Mouse (Mus musculus): ENCODE measurements around the gene Mdh1. TPM values are rescaled to one million over a fixed set of nuclear protein-coding genes. Genes with fewer than 3 reads are reported as not detected.

Mdh1 gene
- polyA plus RNA-seq (2012; rRNA removed), result 60.2 and 104 TPM in 2 replicates

DNA sequence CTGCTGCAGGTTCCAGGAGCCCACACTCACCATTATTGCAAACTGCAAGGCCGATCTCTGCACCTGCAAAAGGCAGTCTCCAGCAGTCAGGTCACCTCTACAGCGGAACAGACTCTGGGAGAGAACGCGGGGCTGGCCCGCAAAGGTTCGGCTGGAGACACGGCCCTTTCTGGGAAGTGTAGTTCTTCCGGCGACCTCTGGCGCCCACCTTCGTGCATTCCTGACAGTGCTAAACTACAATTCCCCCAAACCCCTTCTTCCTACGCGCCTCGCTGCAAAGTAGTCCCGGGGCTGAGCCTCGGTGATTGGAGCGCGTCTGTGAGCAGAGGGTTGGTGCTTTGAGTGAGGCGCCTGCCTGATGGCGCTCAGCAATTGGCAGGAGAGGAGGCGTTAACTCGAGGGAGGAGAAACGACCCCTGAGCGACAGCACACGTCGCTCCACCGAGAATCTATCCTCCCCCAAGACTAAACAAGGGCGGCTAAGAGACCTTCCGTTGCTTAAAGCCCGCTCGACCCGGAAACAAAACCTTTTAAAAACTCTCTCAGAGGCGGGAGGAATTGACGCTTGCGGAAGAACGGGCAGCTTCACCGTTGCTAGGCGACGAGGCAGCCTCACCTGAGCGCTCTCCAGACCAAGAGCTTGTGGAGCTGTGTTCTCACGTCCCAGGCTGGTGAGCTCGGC is at the start of gene Mdh1, which contains the start of gene Wdpcp:
Mdh1 (minus strand) TSS at position 668 of the 682 bp plus-strand sequence.
Wdpcp (plus strand) TSS at position 536 of the 682 bp plus-strand sequence.
- under 1% methylated on average over 42 of the region's 42 CpGs for WGBS
- TF ChIP-seq POLR2A (IDR thresholded peaks at IDR 0.05; ENCODE audit: borderline replicate concordance, extremely low read depth, low read depth, low read length), result peak; percentile 69; the same call in 1 of the 2 replicates
- TF ChIP-seq CTCF (IDR thresholded peaks at IDR 0.05; ENCODE audit: insufficient read depth, low read length), result no peak

DNA sequence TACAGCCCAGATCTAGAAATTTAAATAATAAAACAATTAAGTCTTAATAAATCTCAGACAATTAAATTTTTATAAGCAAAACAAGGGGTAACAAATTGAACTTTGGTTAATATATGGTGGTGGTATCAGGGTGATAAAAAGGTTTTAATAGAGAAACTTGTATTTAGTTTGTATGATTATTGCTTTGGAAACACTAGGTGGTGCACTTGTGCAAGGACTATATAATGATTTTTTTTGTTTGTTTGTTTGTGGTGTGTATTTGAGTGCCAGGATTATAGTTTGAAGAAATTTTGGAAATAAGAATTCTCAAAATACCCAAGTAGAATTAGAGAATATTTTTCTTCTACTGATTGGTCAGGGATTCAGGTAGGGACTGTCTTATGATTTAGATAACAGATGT is 43.7 kb upstream of the Mdh1 start:
- no peak for TF ChIP-seq POLR2A (IDR thresholded peaks at IDR 0.05; ENCODE audit: borderline replicate concordance, extremely low read depth, low read depth, low read length)
- no peak for TF ChIP-seq CTCF (IDR thresholded peaks at IDR 0.05; ENCODE audit: insufficient read depth, low read length)
- DNase-seq, result no peak
- no peak overlapping the region for H3K4me3 ChIP-seq (replicated peaks; ENCODE audit: extremely low read depth, low read depth, low read length)
- no peaks in the 10 kb centered on the region for H3K4me1 ChIP-seq (ENCODE audit: control insufficient read depth, insufficient read depth, low read length)

More for the DNA sequence above, at the start of gene Mdh1, which contains the start of gene Wdpcp:
- DNase-seq, result peak; percentile 89
- Histone ChIP-seq H3K4me3 (replicated peaks; ENCODE audit: extremely low read depth, low read depth, low read length) (peak within 1 kb of the TSS; percentile 76), H3K4me1 (ENCODE audit: control insufficient read depth, insufficient read depth, low read length) (peaks cover 5% of the 10 kb centered on the region; the same call in 1 of the 2 replicates)

DNA sequence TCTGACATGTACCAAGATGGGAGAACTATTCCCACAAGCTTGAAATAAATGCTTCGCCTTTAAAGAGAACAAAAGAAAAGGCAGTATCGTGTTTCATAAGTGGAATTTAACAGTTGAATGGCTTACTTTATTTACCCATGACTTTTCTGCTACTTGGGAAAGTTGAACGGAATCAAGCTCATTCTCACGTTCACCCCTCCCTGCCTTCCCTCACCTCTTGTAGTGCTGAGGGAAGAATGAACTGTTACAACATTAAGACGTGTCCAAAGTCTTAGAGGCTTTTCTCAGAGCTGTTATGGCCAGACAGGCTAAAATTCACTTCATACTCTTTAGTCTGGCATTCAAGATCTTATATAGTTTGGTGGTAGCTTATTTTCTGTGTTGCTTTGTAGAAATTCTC is 30.3 kb upstream of the Mdh1 start:
- Histone ChIP-seq H3K4me1 (ENCODE audit: control insufficient read depth, insufficient read depth, low read length) (no peaks in the 10 kb centered on the region), H3K4me3 (replicated peaks; ENCODE audit: extremely low read depth, low read depth, low read length) (no peak overlapping the region)
- no peak for TF ChIP-seq CTCF (IDR thresholded peaks at IDR 0.05; ENCODE audit: insufficient read depth, low read length)
- DNase-seq, result no peak
- WGBS, result 43% methylated on average over 5 of the region's 5 CpGs

DNA sequence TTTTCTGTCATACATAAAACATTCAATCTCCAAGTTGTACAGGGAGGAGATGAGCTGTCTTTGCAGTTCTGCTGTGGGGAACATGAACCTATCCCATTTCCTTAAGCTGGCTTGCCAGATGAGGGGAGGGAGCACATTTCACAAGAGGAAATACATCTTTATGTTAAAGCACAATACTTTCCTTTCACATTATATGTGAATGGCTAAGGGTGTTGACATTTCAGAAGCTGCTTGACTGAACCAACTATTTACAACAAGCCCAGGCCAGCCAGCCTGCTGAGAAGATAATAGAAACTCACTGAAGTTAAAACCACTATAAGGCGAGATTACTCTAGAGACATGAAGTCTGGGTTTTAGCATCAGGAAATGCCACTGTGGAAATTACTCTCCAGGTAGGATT is 11.1 kb upstream of the Mdh1 start:
- no peak for DNase-seq
- 55% methylated on average over 1 of the region's 1 CpGs for WGBS
- no peaks in the 10 kb centered on the region; the same call in 1 of the 2 replicates for H3K4me1 ChIP-seq (ENCODE audit: control insufficient read depth, insufficient read depth, low read length)
- no peak for TF ChIP-seq CTCF (IDR thresholded peaks at IDR 0.05; ENCODE audit: insufficient read depth, low read length)
- no peak for TF ChIP-seq POLR2A (IDR thresholded peaks at IDR 0.05; ENCODE audit: borderline replicate concordance, extremely low read depth, low read depth, low read length)
- no peak overlapping the region for H3K4me3 ChIP-seq (replicated peaks; ENCODE audit: extremely low read depth, low read depth, low read length)

DNA sequence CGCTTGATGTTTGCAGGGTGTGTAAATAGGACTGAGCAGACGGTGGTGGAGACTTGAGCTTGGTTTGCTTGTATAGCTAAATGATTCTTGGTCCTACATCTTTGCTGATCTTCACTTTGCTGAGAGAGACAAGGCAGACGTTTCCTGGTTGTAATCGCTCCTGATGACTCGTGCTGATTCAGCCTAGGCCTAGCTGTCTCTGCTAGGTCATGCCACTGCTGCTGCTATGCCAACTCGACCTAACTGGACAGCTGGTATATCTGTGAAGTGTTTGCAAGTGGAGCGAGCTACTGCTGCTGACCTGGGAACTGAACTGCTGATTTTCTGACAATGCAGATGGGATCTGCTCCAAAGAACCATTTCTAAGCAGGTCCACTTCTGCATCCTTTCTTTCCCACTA is 9.3 kb upstream of the Mdh1 start:
- Histone ChIP-seq H3K4me3 (replicated peaks; ENCODE audit: extremely low read depth, low read depth, low read length) (no peak overlapping the region), H3K4me1 (ENCODE audit: control insufficient read depth, insufficient read depth, low read length) (no peaks in the 10 kb centered on the region; the same call in 1 of the 2 replicates)
- TF ChIP-seq POLR2A (IDR thresholded peaks at IDR 0.05; ENCODE audit: borderline replicate concordance, extremely low read depth, low read depth, low read length), result no peak
- WGBS, result 70% methylated on average over 7 of the region's 7 CpGs
- DNase-seq, result no peak

DNA sequence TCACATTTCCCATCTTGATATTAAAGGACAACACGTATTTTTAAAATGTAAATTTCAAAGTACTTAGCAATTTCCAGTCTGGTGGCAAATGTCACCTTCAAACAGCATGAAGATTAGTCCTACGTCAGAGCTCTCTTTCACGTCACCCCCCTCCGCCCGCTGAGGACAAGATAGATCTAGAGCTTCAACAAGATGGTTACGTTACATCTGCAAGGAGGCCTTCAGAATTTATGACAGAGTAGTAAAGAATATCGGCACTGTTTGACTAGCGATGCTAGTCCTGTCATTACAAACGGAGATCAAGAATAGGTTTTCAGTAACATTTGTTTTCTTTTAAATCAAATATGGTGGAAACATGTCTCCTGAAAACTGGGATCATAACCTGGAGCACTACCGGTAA is 1.2 kb downstream of the Mdh1 start:
- 8% methylated on average over 10 of the region's 10 CpGs for WGBS
- Histone ChIP-seq H3K4me3 (replicated peaks; ENCODE audit: extremely low read depth, low read depth, low read length) (peak overlapping the region; percentile 76), H3K4me1 (ENCODE audit: control insufficient read depth, insufficient read depth, low read length) (peaks cover 5% of the 10 kb centered on the region; the same call in 1 of the 2 replicates)
- DNase-seq, result no peak
- TF ChIP-seq POLR2A (IDR thresholded peaks at IDR 0.05; ENCODE audit: borderline replicate concordance, extremely low read depth, low read depth, low read length) (no peak), CTCF (IDR thresholded peaks at IDR 0.05; ENCODE audit: insufficient read depth, low read length) (no peak)

DNA sequence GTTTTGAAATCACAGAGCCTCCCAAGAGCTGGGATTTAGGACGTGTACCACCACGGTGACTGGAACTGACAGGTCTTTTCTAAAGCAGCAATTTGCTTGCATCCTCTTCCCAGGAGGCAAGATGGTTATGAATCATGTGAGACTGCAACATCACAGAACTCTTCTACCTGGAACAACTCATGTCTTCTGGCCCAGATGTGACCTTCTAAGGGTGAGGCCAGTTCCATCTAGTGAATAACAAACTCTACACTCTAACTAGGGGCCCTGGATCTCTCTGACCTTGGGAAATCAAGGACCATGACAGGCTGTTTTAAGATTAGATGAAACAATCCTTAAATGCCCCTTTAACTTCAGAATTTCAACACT is 2.1 kb downstream of the Mdh1 start:
- Histone ChIP-seq H3K4me3 (replicated peaks; ENCODE audit: extremely low read depth, low read depth, low read length) (no peak overlapping the region), H3K4me1 (ENCODE audit: control insufficient read depth, insufficient read depth, low read length) (peaks cover 5% of the 10 kb centered on the region; the same call in 1 of the 2 replicates)
- no peak for DNase-seq
- TF ChIP-seq POLR2A (IDR thresholded peaks at IDR 0.05; ENCODE audit: borderline replicate concordance, extremely low read depth, low read depth, low read length), result no peak
- no peak for TF ChIP-seq CTCF (IDR thresholded peaks at IDR 0.05; ENCODE audit: insufficient read depth, low read length)
- WGBS, result 52% methylated on average over 2 of the region's 2 CpGs

DNA sequence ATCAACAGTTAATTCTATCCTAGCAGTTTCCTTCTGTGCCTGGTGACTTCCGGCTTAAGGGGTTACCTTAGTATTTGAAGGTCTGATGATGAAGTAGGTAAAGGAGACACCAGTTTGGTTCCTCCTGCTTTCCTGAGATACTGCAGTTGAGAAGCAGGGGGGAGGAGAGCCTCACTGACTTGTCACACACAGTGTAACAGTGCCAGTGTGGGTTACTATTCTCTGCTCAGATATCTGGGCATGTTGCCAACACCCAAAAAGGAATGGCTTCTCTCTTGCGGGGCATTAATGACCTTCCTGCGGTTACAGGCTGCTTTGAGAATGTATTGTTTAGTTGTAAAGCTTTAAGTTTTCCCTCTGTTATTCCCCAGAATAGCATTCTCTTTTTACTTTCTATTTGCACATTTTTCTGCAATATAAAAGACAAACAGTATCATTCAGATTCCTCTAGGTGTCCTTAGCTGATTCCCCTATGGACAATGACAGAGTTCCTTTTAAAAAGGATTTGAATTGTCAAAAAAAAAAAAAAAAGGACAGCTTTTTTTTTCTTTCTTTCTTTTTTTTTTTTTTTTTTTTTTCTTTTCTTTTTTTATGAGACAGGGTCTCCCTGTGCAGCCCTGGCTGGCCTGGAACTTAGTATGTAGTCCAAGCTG is 2.6 kb downstream of the Mdh1 start:
- WGBS, result 9% methylated on average over 3 of the region's 3 CpGs
- no peak for TF ChIP-seq POLR2A (IDR thresholded peaks at IDR 0.05; ENCODE audit: borderline replicate concordance, extremely low read depth, low read depth, low read length)
- TF ChIP-seq CTCF (IDR thresholded peaks at IDR 0.05; ENCODE audit: insufficient read depth, low read length), result no peak
- Histone ChIP-seq H3K4me1 (ENCODE audit: control insufficient read depth, insufficient read depth, low read length) (peaks cover 5% of the 10 kb centered on the region; the same call in 1 of the 2 replicates), H3K4me3 (replicated peaks; ENCODE audit: extremely low read depth, low read depth, low read length) (no peak overlapping the region)
- no peak for DNase-seq

DNA sequence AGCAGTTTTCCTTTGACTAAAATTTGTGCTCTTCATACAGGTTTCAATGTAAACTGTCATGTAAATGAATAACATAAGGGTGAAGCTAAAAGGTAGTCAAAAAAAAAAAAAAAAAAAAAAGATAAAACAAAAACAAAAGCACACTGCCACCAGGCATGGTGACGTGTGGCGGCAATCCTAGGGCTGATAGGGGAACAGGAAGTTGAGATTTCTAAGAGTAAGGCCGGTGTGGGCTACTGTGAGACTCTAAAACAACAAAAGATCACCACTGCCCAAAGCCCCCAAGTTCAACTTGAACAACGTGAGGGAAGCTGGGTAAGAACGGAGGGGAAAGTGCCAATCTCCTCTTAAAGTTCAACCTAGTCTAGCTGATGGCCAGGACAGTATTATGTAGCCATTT is 3.2 kb downstream of the Mdh1 start:
- Histone ChIP-seq H3K4me3 (replicated peaks; ENCODE audit: extremely low read depth, low read depth, low read length) (no peak overlapping the region), H3K4me1 (ENCODE audit: control insufficient read depth, insufficient read depth, low read length) (peaks cover 5% of the 10 kb centered on the region; the same call in 1 of the 2 replicates)
- 42% methylated on average over 5 of the region's 5 CpGs for WGBS
- TF ChIP-seq POLR2A (IDR thresholded peaks at IDR 0.05; ENCODE audit: borderline replicate concordance, extremely low read depth, low read depth, low read length) (no peak), CTCF (IDR thresholded peaks at IDR 0.05; ENCODE audit: insufficient read depth, low read length) (no peak)
- no peak for DNase-seq

DNA sequence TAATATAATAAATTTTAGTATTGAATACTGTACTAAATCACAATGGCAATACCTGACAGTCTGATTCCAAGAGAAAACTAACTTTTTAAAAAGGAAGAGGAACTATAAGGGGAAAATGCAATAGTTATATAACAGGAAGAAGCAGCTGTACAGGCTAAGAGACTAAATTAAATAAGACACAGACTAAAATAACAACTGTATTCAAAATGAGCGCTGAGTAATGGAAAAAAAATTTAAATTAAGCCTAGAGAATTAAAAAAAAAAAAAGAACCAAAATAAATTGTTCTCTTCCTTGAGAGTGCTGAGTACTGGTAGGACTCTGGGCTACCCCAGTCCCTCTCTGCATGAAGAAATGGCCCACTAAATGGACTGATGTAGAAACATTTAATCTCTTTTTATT is 4.4 kb downstream of the Mdh1 start:
- H3K4me3 ChIP-seq (replicated peaks; ENCODE audit: extremely low read depth, low read depth, low read length), result no peak overlapping the region
- DNase-seq, result no peak
- TF ChIP-seq POLR2A (IDR thresholded peaks at IDR 0.05; ENCODE audit: borderline replicate concordance, extremely low read depth, low read depth, low read length) (no peak), CTCF (IDR thresholded peaks at IDR 0.05; ENCODE audit: insufficient read depth, low read length) (no peak)
- peaks cover 5% of the 10 kb centered on the region; the same call in 1 of the 2 replicates for H3K4me1 ChIP-seq (ENCODE audit: control insufficient read depth, insufficient read depth, low read length)
- WGBS, result 74% methylated on average over 1 of the region's 1 CpGs
